In genomic region chr11:24370198-24370860, GRCm38 (mm10) we compare ENCODE assay signal across 8 mouse cellular contexts.
A peak's percentile ranks its signal among the peaks of the same experiment; 100 is the strongest.
DNase-seq lines count a peak whose midpoint lies in the region; ATAC-seq and TF ChIP-seq lines count a peak whose summit lies in the region.

No protein-coding gene starts in this region.

- H3K4me2 ChIP-seq in forebrain, postnatal 0 days (ENCODE audit: low read depth) = peak overlapping the region; percentile 23
- H3K4me2 ChIP-seq in limb, embryonic 15.5 days = peak overlapping the region; percentile 28; the same call in 1 of the 2 replicates
- H3K4me2 ChIP-seq in liver, embryonic 12.5 days = no peak overlapping the region

- H3K9ac ChIP-seq in forebrain, postnatal 0 days = 0 out of 2 replicates have a peak overlapping the region, but pooled peaks have one; percentile 4
- no peak overlapping the region for H3K9ac ChIP-seq in limb, embryonic 15.5 days
- no peak overlapping the region for H3K9ac ChIP-seq in liver, embryonic 12.5 days

- peak; percentile 86 for ATAC-seq in forebrain, postnatal 0 days
- no peak for ATAC-seq in limb, embryonic 15.5 days (ENCODE audit: insufficient number of reproducible peaks, low FRiP score, low TSS enrichment, low read depth)
- no peak for ATAC-seq in liver, embryonic 12.5 days
- ATAC-seq in CD4-positive, CD25-positive, alpha-beta regulatory T cell, adult 4 months = no peak

- 9% methylated on average over 15 of the region's 15 CpGs for WGBS in forebrain, postnatal 0 days
- WGBS in limb, embryonic 15.5 days = 24% methylated on average over 15 of the region's 15 CpGs
- WGBS in liver, embryonic 12.5 days (ENCODE audit: insufficient replicate concordance) = 39% methylated on average over 15 of the region's 15 CpGs

- peak; percentile 85 for DNase-seq in heart, adult 11 months
- no peak for DNase-seq in heart, postnatal 4 days
- peak; percentile 3 for DNase-seq in R1 (ENCODE audit: low read depth, low spot score)
- peak; percentile 77 for DNase-seq in forebrain, postnatal 0 days
- DNase-seq in gastrocnemius, postnatal 25 days = no peak

- TF ChIP-seq CTCF in forebrain, postnatal 0 days (IDR thresholded peaks at IDR 0.05; ENCODE audit: low read depth) = no peak

- no peaks in the 10 kb centered on the region for H3K27me3 ChIP-seq in forebrain, postnatal 0 days (ENCODE audit: insufficient read depth, low read length)
- H3K27me3 ChIP-seq in limb, embryonic 15.5 days = no peaks in the 10 kb centered on the region
- H3K27me3 ChIP-seq in liver, embryonic 12.5 days (replicated peaks) = no peaks in the 10 kb centered on the region

- no peaks in the 10 kb centered on the region for H3K9me3 ChIP-seq in forebrain, postnatal 0 days (ENCODE audit: low read length)
- H3K9me3 ChIP-seq in limb, embryonic 15.5 days = no peaks in the 10 kb centered on the region
- H3K9me3 ChIP-seq in liver, embryonic 12.5 days (replicated peaks) = no peaks in the 10 kb centered on the region

- H3K27ac ChIP-seq in forebrain, postnatal 0 days (ENCODE audit: low read depth, low read length) = peak overlapping the region; percentile 51; the same call in 1 of the 2 replicates
- no peak overlapping the region for H3K27ac ChIP-seq in limb, embryonic 15.5 days
- no peak overlapping the region for H3K27ac ChIP-seq in liver, embryonic 12.5 days

- no peaks in the 10 kb centered on the region for H3K36me3 ChIP-seq in forebrain, postnatal 0 days (ENCODE audit: insufficient read depth)
- no peaks in the 10 kb centered on the region for H3K36me3 ChIP-seq in limb, embryonic 15.5 days
- H3K36me3 ChIP-seq in liver, embryonic 12.5 days = no peaks in the 10 kb centered on the region

- H3K4me3 ChIP-seq in forebrain, postnatal 0 days (ENCODE audit: low read depth, low read length) = no peak overlapping the region
- H3K4me3 ChIP-seq in limb, embryonic 15.5 days = no peak overlapping the region
- H3K4me3 ChIP-seq in liver, embryonic 12.5 days = no peak overlapping the region

- peaks cover 22% of the 10 kb centered on the region; the same call in 1 of the 2 replicates for H3K4me1 ChIP-seq in forebrain, postnatal 0 days (ENCODE audit: insufficient read depth)
- H3K4me1 ChIP-seq in limb, embryonic 15.5 days = peaks cover 28% of the 10 kb centered on the region
- no peaks in the 10 kb centered on the region for H3K4me1 ChIP-seq in liver, embryonic 12.5 days

Comparison
In these comparisons a context has a peak if more than half of its experiments do, and no peak if none do; other contexts are left out.
1. DNase-seq: peak in heart, adult 11 months (single experiment), R1 (single experiment) and forebrain, postnatal 0 days (single experiment); none in heart, postnatal 4 days (single experiment) and gastrocnemius, postnatal 25 days (single experiment).